Mouse (Mus musculus): ENCODE data around the gene Podxl.

The Podxl gene

DNA sequence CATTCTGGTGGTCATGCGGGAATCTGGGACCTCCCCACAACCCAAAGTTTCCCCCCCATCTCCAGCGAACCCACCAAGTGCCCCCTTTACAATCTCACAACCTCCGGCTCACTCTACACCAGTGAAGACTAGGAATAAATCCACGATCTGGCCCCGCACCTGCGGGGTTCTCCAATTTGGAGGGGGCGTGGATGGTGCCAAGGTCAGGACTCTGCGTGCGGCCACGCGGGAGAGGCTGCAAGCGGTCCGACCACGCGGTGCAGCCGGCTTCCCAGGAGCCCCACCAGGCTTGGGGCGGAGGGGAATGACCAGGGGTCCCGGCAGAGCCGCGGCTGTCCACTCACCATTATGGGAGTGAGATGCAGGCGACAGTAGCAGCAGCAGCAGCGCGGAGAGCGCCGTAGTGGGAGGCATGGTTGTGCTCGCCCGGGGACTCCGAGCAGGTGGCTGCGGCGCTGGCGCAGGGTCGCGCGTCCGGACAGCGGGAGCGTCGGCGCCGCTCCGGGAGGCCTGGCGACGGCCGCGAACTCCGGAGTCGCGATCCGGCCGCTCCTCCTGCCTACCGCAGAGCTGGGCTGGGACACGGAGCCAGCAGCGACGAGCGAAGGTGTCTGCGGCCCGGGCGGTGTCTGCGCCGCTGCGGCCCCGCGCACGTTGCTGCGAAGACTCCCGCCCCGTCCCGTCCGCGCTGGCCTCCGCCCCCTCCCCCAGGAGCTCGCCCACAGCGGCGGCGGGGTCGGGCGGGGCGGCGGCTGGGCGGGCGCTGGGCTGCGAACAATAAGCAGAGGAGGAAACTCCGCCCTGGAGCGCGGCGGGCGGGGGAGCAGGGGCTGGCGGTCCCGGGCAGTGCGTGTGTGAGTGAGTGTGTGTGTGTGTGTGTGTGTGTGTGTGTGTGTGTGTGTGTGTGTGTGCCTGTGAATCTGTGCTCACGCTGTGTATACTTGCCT, at the start of gene Podxl:
Gene Podxl, minus strand, starts transcription at position 747 of the 947 bp plus-strand sequence.
- in situ Hi-C loops (cut with MboI, MseI) = no loop called here

- in situ Hi-C loops (cut with MboI, MseI) = no loop called here
Observed at GRCm38 (mm10) chr6:31612560-31613270, 48.9 kb upstream of the Podxl start.

DNA sequence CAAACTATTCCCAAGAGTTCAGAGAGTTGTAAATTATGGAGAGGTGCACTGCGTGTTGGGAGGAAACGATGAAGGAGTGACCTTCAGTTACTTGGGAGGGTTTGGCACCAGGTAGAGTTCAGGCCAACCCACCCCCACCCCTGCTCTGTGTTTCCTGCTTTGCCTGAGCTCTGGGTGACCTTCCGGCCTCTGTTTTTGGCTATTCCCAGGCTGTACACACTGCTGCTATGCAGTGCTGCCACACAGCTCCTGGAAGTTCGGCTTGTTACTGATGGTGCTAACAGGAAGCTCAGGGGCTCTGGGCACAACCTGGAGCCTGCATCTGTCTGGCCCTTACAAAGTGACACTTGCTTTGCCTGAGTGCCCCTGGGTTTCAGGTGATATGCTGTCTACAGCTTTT, 42.6 kb upstream of the Podxl start:
- in situ Hi-C loops (cut with MboI, MseI) = no loop called here

DNA sequence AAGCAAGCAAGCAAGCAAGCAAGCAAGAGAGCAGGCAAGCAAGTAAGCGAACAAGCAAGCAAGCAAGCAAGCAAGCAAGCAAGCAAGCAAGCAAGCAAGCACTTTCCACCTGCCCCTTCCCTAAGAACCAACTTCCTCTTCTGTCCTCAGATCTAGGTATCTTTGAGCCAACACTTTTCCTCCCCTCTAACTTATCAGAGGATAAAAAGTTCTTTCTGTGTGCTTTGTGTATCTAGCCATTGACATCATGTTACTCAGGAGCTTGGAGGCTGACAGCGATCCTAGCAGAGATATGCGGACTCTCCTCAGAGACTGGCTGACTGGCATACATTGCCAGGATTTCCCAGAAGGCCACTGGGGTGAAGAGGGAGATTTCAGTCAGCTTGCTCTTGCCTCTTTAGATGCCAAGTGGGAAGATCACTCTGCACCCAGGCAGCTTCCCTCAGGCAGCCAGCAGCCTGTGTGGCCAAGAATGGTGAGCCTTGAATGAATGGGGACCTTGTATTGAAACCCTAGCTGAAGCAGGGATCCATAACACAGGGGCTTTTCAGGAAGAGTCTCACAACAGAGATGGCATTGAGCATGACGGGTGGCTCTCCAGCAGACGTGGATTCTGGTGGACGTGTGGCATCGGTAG, 41.0 kb upstream of the Podxl start:
- in situ Hi-C loops (cut with MboI, MseI) = no loop called here

GRCm38 (mm10) chr6:31602489-31602888, 38.7 kb upstream of the Podxl start:
- in situ Hi-C loops (cut with MboI, MseI) = no loop called here

DNA sequence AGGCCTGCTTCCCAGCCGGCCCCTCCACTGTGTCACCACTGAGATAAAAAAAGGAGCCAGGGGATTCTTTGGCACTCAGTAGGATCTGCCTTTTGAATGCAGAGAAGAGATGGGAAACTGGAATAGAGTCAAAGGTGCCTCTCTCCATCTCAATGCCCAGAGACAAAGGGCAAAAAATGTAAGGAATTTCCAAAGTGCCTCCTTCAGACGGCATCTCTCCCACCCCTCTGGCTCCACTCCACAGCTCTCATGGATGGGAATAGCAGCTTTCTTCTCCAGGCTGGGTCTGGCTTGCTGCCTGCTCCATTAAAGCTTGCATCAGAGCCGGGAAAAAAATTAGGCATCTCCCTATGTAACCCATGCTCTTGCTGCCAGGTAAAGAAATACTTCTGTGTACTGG, 37.4 kb upstream of the Podxl start:
- in situ Hi-C loops (cut with MboI, MseI) = no loop called here

GRCm38 (mm10) chr6:31599863-31600262, 36.1 kb upstream of the Podxl start:
- in situ Hi-C loops (cut with MboI, MseI) = no loop called here

DNA sequence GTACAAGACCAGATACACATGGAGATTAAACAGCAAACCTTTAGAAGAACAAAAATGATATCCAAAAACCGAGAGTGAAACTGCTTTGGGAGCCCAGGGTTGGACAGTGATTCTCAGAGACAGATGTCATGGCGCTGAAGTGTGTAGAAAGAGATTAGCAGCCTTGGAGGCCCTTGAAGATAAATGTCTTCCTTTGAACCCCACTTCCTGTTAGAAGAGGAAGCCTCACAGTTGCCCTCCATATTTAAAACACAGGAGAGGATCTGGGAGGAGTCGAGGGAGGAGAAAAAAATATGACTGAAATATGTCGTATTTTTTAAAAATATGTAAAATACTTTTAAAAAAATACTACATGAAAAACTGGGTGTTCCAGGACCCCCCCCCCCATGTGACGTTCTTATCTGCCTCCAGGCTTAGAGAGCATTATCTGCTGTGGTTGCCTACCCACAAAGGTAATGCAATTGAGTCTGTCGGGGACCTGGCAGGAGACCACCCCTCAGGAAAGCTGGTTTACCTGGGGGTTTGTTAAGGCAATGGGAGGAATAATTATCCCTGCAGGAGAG, 34.6 kb upstream of the Podxl start:
- in situ Hi-C loops (cut with MboI, MseI) = no loop called here

GRCm38 (mm10) chr6:31597136-31597460, 33.3 kb upstream of the Podxl start:
- in situ Hi-C loops (cut with MboI, MseI) = no loop called here

GRCm38 (mm10) chr6:31596346-31597135, 32.8 kb upstream of the Podxl start:
- in situ Hi-C loops (cut with MboI, MseI) = no loop called here

- in situ Hi-C loops (cut with MboI, MseI) = no loop called here
Observed at GRCm38 (mm10) chr6:31592579-31593238, 28.9 kb upstream of the Podxl start.

GRCm38 (mm10) chr6:31592128-31592527, 28.3 kb upstream of the Podxl start:
- in situ Hi-C loops (cut with MboI, MseI) = no loop called here

- in situ Hi-C loops (cut with MboI, MseI) = no loop called here
Observed at GRCm38 (mm10) chr6:31591676-31592075, 27.9 kb upstream of the Podxl start.

DNA sequence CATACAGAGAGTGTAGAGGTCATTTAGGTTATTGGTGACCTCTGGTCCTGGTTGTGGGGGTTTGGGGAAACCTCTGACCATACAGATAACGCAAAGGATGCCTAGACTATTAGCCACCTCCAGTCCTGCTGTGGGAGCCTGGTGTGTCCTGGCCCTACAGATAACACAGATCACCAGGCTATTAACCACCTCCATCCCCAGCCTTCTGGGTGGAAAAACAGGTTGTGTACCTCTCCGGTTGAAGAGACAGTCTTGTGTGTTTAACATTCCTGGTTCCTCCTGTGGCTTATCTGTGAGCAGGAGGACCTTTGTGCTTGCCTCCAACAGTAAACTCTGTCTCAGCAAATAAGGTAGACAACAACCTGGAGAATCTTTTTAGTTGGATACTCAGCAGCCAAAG, 27.0 kb upstream of the Podxl start:
- in situ Hi-C loops (cut with MboI, MseI) = no loop called here

GRCm38 (mm10) chr6:31589268-31589667, 25.5 kb upstream of the Podxl start:
- in situ Hi-C loops (cut with MboI, MseI) = no loop called here

GRCm38 (mm10) chr6:31587655-31588054, 23.9 kb upstream of the Podxl start:
- in situ Hi-C loops (cut with MboI, MseI) = no loop called here

- in situ Hi-C loops (cut with MboI, MseI) = no loop called here
Observed at GRCm38 (mm10) chr6:31586127-31586526, 22.3 kb upstream of the Podxl start.

- in situ Hi-C loops (cut with MboI, MseI) = no loop called here
Observed at GRCm38 (mm10) chr6:31576151-31576550, 12.4 kb upstream of the Podxl start.

GRCm38 (mm10) chr6:31575063-31575462, 11.3 kb upstream of the Podxl start:
- in situ Hi-C loops (cut with MboI, MseI) = no loop called here

GRCm38 (mm10) chr6:31571459-31571858, 7.7 kb upstream of the Podxl start:
- in situ Hi-C loops (cut with MboI, MseI) = no loop called here

DNA sequence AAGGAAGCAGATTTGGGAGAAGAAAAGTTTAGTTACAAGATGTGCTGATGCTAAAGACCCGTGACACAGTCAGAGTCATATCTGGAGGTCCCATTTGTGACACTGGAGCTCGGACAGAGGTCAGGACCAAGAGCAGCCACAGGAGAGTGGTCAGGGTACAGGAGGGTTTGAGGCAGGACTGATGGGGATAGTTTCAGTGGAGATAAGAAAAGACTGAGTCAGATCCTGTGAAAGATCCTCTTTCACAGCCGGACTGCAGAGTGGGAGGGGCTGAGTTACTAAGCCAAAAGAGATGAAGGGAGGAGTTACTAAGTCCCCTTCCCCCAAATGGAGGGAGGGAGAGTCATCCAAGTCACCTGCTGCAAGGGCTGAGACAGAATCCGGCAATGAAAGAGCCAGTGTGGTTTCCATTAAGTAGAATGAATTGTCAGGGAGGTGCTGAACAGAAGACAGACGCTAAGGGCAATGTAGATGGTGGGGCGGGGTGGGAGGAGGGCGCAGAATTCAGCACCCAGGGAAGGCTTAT, 4.4 kb upstream of the Podxl start:
- in situ Hi-C loops (cut with MboI, MseI) = no loop called here
